Mouse (Mus musculus): Measurements from ENCODE around the gene Nphp3. TPM values are rescaled to one million over a fixed set of nuclear protein-coding genes. Genes with fewer than 3 reads are reported as not detected.

Nphp3 gene
- polyA plus RNA-seq, 1 experiment from 2014 or later = 3.9 TPM

- Histone ChIP-seq H3K4me1 (replicated peaks; ENCODE audit: control insufficient read depth, insufficient read depth, low read length) (no peaks in the 10 kb centered on the region), H3K36me3 (ENCODE audit: control insufficient read depth, insufficient read depth) (peaks cover 8% of the 10 kb centered on the region; the same call in 1 of the 2 replicates), H3K27me3 (replicated peaks; ENCODE audit: control insufficient read depth, insufficient read depth, low read length) (no peaks in the 10 kb centered on the region), H3K4me2 (ENCODE audit: low read length) (no peak overlapping the region), H3K27ac (ENCODE audit: low read length) (no peak overlapping the region), H3K9ac (replicated peaks; ENCODE audit: low read depth, low read length) (no peak overlapping the region), H3K4me3 (replicated peaks; ENCODE audit: low read length) (no peak overlapping the region), H3K9me3 (ENCODE audit: control insufficient read depth, low read length) (no peaks in the 10 kb centered on the region)
- 91% methylated on average over 11 of the region's 11 CpGs for WGBS
- ATAC-seq = no peak
These were observed 27.5 kb downstream of the Nphp3 start for GRCm38 (mm10) chr9:104029861-104030260.

GRCm38 (mm10) chr9:104034231-104034630 lies 31.9 kb downstream of the Nphp3 start:
- Histone ChIP-seq H3K4me3 (replicated peaks; ENCODE audit: low read length) (no peak overlapping the region), H3K9me3 (ENCODE audit: control insufficient read depth, low read length) (no peaks in the 10 kb centered on the region), H3K36me3 (ENCODE audit: control insufficient read depth, insufficient read depth) (no peaks in the 10 kb centered on the region), H3K4me2 (ENCODE audit: low read length) (no peak overlapping the region), H3K4me1 (replicated peaks; ENCODE audit: control insufficient read depth, insufficient read depth, low read length) (no peaks in the 10 kb centered on the region), H3K9ac (replicated peaks; ENCODE audit: low read depth, low read length) (no peak overlapping the region), H3K27me3 (replicated peaks; ENCODE audit: control insufficient read depth, insufficient read depth, low read length) (no peaks in the 10 kb centered on the region), H3K27ac (ENCODE audit: low read length) (no peak overlapping the region)
- WGBS = 83% methylated on average over 8 of the region's 8 CpGs
- no peak for ATAC-seq

DNA sequence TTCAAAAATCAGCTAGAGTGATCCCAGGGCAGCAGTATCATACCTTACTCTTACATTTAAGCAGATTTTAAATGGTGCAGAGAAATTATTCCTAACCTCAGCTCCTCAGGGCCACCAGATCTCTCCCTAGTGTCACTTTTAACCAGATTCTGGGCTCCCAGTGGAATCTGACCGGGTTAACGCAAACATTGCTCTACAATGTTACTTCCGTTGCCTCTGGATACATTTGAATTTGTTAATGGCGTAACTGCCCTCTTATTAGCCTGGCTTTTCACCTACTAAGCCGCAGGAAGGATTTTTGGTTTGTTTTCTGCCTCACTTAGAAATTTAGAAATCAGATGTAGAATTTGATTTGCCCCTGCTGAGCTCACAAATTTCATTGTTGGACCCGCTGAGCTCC lies 32.4 kb downstream of the Nphp3 start:
- Histone ChIP-seq H3K27me3 (replicated peaks; ENCODE audit: control insufficient read depth, insufficient read depth, low read length) (no peaks in the 10 kb centered on the region), H3K4me1 (replicated peaks; ENCODE audit: control insufficient read depth, insufficient read depth, low read length) (no peaks in the 10 kb centered on the region), H3K9ac (replicated peaks; ENCODE audit: low read depth, low read length) (no peak overlapping the region), H3K36me3 (ENCODE audit: control insufficient read depth, insufficient read depth) (no peaks in the 10 kb centered on the region), H3K4me3 (replicated peaks; ENCODE audit: low read length) (no peak overlapping the region), H3K27ac (ENCODE audit: low read length) (no peak overlapping the region), H3K4me2 (ENCODE audit: low read length) (no peak overlapping the region), H3K9me3 (ENCODE audit: control insufficient read depth, low read length) (no peaks in the 10 kb centered on the region)
- WGBS = 78% methylated on average over 6 of the region's 6 CpGs
- no peak for ATAC-seq

- no peak overlapping the region for H3K27ac ChIP-seq (ENCODE audit: low read length)
- WGBS = 55% methylated on average over 24 of the region's 24 CpGs
- H3K4me3 ChIP-seq (replicated peaks; ENCODE audit: low read length) = no peak overlapping the region
- no peaks in the 10 kb centered on the region for H3K4me1 ChIP-seq (replicated peaks; ENCODE audit: control insufficient read depth, insufficient read depth, low read length)
- no peak overlapping the region for H3K4me2 ChIP-seq (ENCODE audit: low read length)
- no peak; the same call in 1 of the 2 replicates for ATAC-seq
- no peaks in the 10 kb centered on the region for H3K9me3 ChIP-seq (ENCODE audit: control insufficient read depth, low read length)
- no peak overlapping the region for H3K9ac ChIP-seq (replicated peaks; ENCODE audit: low read depth, low read length)
- no peaks in the 10 kb centered on the region for H3K36me3 ChIP-seq (ENCODE audit: control insufficient read depth, insufficient read depth)
- no peaks in the 10 kb centered on the region for H3K27me3 ChIP-seq (replicated peaks; ENCODE audit: control insufficient read depth, insufficient read depth, low read length)
These were observed 33.1 kb downstream of the Nphp3 start for GRCm38 (mm10) chr9:104035261-104036015.

DNA sequence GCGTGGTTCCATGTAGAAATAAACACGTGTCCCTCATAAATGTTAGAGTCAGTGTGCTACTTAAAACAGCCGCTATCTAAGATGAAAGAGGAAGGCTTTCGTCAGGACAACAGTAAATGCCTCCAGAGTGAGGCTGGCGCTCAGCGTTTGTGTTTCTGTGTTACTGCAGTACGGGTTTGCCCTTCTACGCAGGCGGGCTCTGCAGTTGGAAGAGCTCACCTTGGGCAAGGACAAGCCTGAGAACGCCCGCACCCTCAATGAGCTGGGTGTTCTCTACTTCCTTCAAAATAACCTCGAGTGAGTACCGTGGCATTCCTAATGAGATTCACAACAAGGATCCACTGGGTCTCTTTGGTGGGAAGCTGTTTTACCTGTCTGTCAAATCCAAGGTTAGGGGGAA lies 35.9 kb downstream of the Nphp3 start:
- no peak overlapping the region for H3K9ac ChIP-seq (replicated peaks; ENCODE audit: low read depth, low read length)
- no peaks in the 10 kb centered on the region for H3K36me3 ChIP-seq (ENCODE audit: control insufficient read depth, insufficient read depth)
- H3K4me2 ChIP-seq (ENCODE audit: low read length) = no peak overlapping the region
- no peak overlapping the region for H3K27ac ChIP-seq (ENCODE audit: low read length)
- no peak overlapping the region for H3K4me3 ChIP-seq (replicated peaks; ENCODE audit: low read length)
- no peaks in the 10 kb centered on the region for H3K27me3 ChIP-seq (replicated peaks; ENCODE audit: control insufficient read depth, insufficient read depth, low read length)
- no peaks in the 10 kb centered on the region for H3K4me1 ChIP-seq (replicated peaks; ENCODE audit: control insufficient read depth, insufficient read depth, low read length)
- H3K9me3 ChIP-seq (ENCODE audit: control insufficient read depth, low read length) = no peaks in the 10 kb centered on the region
- 93% methylated on average over 13 of the region's 13 CpGs for WGBS
- ATAC-seq = no peak

- Histone ChIP-seq H3K9me3 (ENCODE audit: control insufficient read depth, low read length) (no peaks in the 10 kb centered on the region), H3K36me3 (ENCODE audit: control insufficient read depth, insufficient read depth) (no peaks in the 10 kb centered on the region), H3K4me1 (replicated peaks; ENCODE audit: control insufficient read depth, insufficient read depth, low read length) (no peaks in the 10 kb centered on the region), H3K4me2 (ENCODE audit: low read length) (no peak overlapping the region), H3K27me3 (replicated peaks; ENCODE audit: control insufficient read depth, insufficient read depth, low read length) (no peaks in the 10 kb centered on the region), H3K4me3 (replicated peaks; ENCODE audit: low read length) (no peak overlapping the region), H3K27ac (ENCODE audit: low read length) (no peak overlapping the region), H3K9ac (replicated peaks; ENCODE audit: low read depth, low read length) (no peak overlapping the region)
- no peak for ATAC-seq
- WGBS = 93% methylated on average over 21 of the region's 21 CpGs
These were observed 36.8 kb downstream of the Nphp3 start for GRCm38 (mm10) chr9:104039031-104039695.

- 89% methylated on average over 4 of the region's 4 CpGs for WGBS
- no peaks in the 10 kb centered on the region for H3K27me3 ChIP-seq (replicated peaks; ENCODE audit: control insufficient read depth, insufficient read depth, low read length)
- ATAC-seq = no peak
- no peak overlapping the region for H3K4me3 ChIP-seq (replicated peaks; ENCODE audit: low read length)
- no peaks in the 10 kb centered on the region for H3K36me3 ChIP-seq (ENCODE audit: control insufficient read depth, insufficient read depth)
- H3K4me1 ChIP-seq (replicated peaks; ENCODE audit: control insufficient read depth, insufficient read depth, low read length) = no peaks in the 10 kb centered on the region
- no peak overlapping the region for H3K27ac ChIP-seq (ENCODE audit: low read length)
- no peak overlapping the region for H3K4me2 ChIP-seq (ENCODE audit: low read length)
- H3K9ac ChIP-seq (replicated peaks; ENCODE audit: low read depth, low read length) = no peak overlapping the region
- H3K9me3 ChIP-seq (ENCODE audit: control insufficient read depth, low read length) = no peaks in the 10 kb centered on the region
These were observed 37.4 kb downstream of the Nphp3 start for GRCm38 (mm10) chr9:104039742-104040141.

DNA sequence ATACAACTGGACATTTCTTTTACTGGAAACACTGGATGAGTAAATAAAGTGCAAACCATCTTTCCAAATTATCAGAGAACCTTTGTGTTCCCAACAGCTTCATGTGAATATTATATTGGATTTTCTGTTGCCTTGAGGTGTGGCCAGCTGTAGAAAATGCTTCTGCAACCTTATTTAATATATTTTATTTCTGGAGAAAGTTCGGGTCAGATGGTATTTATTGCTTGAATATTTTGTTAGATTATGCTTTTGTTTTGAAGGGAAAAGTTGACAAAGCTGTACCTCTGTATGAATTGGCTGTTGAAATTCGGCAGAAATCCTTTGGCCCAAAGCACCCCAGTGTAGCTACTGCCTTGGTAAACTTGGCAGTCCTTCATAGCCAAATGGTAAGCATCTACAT lies 38.0 kb downstream of the Nphp3 start, which contains the start of gene Gm28305:
Gene Gm28305 (plus strand): TSS at position 301 of the 400 bp plus-strand sequence.
- no peak for ATAC-seq

DNA sequence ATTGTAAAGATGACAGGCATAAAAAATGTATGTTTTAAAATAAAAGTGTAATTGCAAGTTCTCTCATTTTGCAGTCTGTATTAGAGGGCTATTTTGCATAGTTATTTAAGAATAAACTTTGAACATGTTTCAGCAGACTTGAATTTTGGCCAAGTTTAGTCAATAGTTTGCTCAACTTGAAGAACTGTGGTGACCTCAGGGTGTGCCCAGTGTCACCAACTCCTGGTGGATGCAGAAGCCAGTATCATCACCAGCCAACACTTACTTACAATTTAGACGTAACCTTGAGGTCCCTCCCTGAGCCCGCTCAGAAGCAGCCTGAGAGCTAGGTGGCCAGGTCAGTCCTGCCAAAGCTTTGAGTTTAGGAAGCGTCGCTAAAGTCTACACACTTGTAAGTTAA lies 41.3 kb downstream of the Nphp3 start:
- H3K9ac ChIP-seq (replicated peaks; ENCODE audit: low read depth, low read length) = no peak overlapping the region
- no peak overlapping the region for H3K27ac ChIP-seq (ENCODE audit: low read length)
- 93% methylated on average over 4 of the region's 4 CpGs for WGBS
- H3K36me3 ChIP-seq (ENCODE audit: control insufficient read depth, insufficient read depth) = peaks cover 13% of the 10 kb centered on the region
- no peak overlapping the region for H3K4me2 ChIP-seq (ENCODE audit: low read length)
- H3K4me3 ChIP-seq (replicated peaks; ENCODE audit: low read length) = no peak overlapping the region
- H3K27me3 ChIP-seq (replicated peaks; ENCODE audit: control insufficient read depth, insufficient read depth, low read length) = no peaks in the 10 kb centered on the region
- ATAC-seq = no peak
- no peaks in the 10 kb centered on the region for H3K4me1 ChIP-seq (replicated peaks; ENCODE audit: control insufficient read depth, insufficient read depth, low read length)
- no peaks in the 10 kb centered on the region for H3K9me3 ChIP-seq (ENCODE audit: control insufficient read depth, low read length)

More for the DNA sequence above, 38.0 kb downstream of the Nphp3 start, which contains the start of gene Gm28305:
- no peaks in the 10 kb centered on the region for H3K9me3 ChIP-seq (ENCODE audit: control insufficient read depth, low read length)
- no peaks in the 10 kb centered on the region for H3K27me3 ChIP-seq (replicated peaks; ENCODE audit: control insufficient read depth, insufficient read depth, low read length)
- no peaks in the 10 kb centered on the region for H3K36me3 ChIP-seq (ENCODE audit: control insufficient read depth, insufficient read depth)
- no peak within 1 kb of the TSS for H3K4me2 ChIP-seq (ENCODE audit: low read length)
- no peak within 1 kb of the TSS for H3K4me3 ChIP-seq (replicated peaks; ENCODE audit: low read length)
- WGBS = 75% methylated on average over 2 of the region's 2 CpGs
- no peak within 1 kb of the TSS for H3K9ac ChIP-seq (replicated peaks; ENCODE audit: low read depth, low read length)
- H3K27ac ChIP-seq (ENCODE audit: low read length) = no peak within 1 kb of the TSS
- H3K4me1 ChIP-seq (replicated peaks; ENCODE audit: control insufficient read depth, insufficient read depth, low read length) = no peaks in the 10 kb centered on the region
